Mouse (Mus musculus) liver, adult 2 months (tissue): ENCODE results near the gene Olfr624. TPM values are rescaled to one million over a fixed set of nuclear protein-coding genes. Genes with fewer than 3 reads are reported as not detected.

Experiments used
- DNase-seq: peaks from one replicate; pipeline ENCODE4 v3.0.0-alpha.2; 2011; ENCODE audit warnings: low read depth, low spot score; ENCODE audit errors: extremely low read depth
- H3K27ac ChIP-seq: fragments of 200-500 bp; replicated peaks from 2 replicates; pipeline ENCODE4 v1.5.1; 2012; ENCODE audit warnings: low read depth, mild to moderate bottlenecking, control low read depth, inconsistent platforms, low read length; ENCODE audit not compliant: insufficient read depth
- H3K27me3 ChIP-seq: fragments of 200-500 bp; 2 replicates; pipeline ENCODE4 v1.6.1; 2012; ENCODE audit warnings: mild to moderate bottlenecking, moderate library complexity, low read length, inconsistent platforms; ENCODE audit not compliant: control insufficient read depth, insufficient read depth
- H3K36me3 ChIP-seq: fragments of 200-500 bp; 2 replicates; pipeline ENCODE4 v1.6.1; 2012; ENCODE audit warnings: low read length, inconsistent platforms; ENCODE audit not compliant: control insufficient read depth, insufficient read depth
- H3K4me1 ChIP-seq: fragments of 200-500 bp; 2 replicates; pipeline ENCODE4 v1.6.1; 2011; ENCODE audit warnings: low read length; ENCODE audit not compliant: control insufficient read depth, insufficient read depth
- H3K4me3 ChIP-seq: fragments of 200-500 bp; 2 replicates; pipeline ENCODE4 v1.5.1; 2011; ENCODE audit warnings: low read depth, mild to moderate bottlenecking, control low read depth, low read length, moderate library complexity; ENCODE audit not compliant: insufficient read depth
- H3K79me2 ChIP-seq: fragments of 200-500 bp; 2 replicates; pipeline ENCODE4 v1.6.1; 2012; ENCODE audit warnings: inconsistent platforms, mild to moderate bottlenecking, low read length, moderate library complexity; ENCODE audit not compliant: control insufficient read depth, insufficient read depth
- H3K9ac ChIP-seq: fragments of 200-500 bp; 2 replicates; pipeline ENCODE4 v1.6.1; 2012; ENCODE audit warnings: low read depth, mild to moderate bottlenecking, control low read depth, inconsistent platforms, low read length
- CTCF ChIP-seq: fragments of 200-500 bp; IDR thresholded peaks from 2 replicates; pipeline ENCODE4 v1.5.1; 2011; ENCODE audit warnings: low read depth, low read length, control low read depth
- POLR2A ChIP-seq: fragments of 200-500 bp; IDR thresholded peaks from 2 replicates; pipeline ENCODE4 v1.6.1; 2011; ENCODE audit warnings: low read length, control low read depth; ENCODE audit not compliant: insufficient read depth; ENCODE audit errors: extremely low read depth
- WGBS: fragments of 180-500 bp; shearing (Covaris S2); methylation state at CpG from one replicate; pipeline ENCODE4 v1.1.7; 2018; 5-methylcytosine and 5-hydroxymethylcytosine counted together
- polyA plus RNA-seq: library from polyadenylated mRNA; depleted of rRNA; stranded (reverse); fragments of >200 nt; gene quantifications from 2 replicates; pipeline ENCODE4 v1.2.3, GENCODE M21; 2012; rRNA removed
- total RNA-seq: library from RNA; depleted of rRNA; stranded (reverse); fragments of >200 nt; gene quantifications from 2 replicates; pipeline ENCODE4 v1.2.3, GENCODE M21; 2014; rRNA removed

Olfr624 gene
- total and polyA plus RNA-seq, 2 experiments: under 0.01 TPM; not detected in 1

DNA sequence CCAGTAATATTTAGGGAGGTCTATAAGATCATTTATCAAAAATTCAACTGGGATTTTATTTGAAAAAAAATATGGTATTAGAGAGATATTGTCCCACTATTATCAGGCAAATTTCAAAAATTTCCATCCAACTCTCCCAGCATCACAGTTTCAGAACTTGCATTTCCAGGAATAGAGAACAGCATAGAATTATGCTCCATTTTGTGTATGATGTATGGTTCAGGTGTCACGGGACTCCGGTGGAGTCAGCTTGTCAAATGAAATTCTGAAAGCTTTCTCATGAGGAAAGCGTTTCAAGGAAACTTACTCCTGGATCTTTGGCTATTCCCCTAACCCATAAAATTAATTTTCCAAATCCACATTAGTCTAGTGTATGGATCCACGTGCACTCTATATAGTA is 26.9 kb downstream of the Olfr624 start:
- Histone ChIP-seq H3K27ac (no peak overlapping the region), H3K4me1 (no peaks in the 10 kb centered on the region), H3K9ac (no peak overlapping the region), H3K4me3 (no peak overlapping the region), H3K79me2 (no peaks in the 10 kb centered on the region), H3K27me3 (no peaks in the 10 kb centered on the region), H3K36me3 (no peaks in the 10 kb centered on the region)
- WGBS: 72% methylated on average over 4 of the region's 4 CpGs
- DNase-seq: no peak
- TF ChIP-seq CTCF (no peak), POLR2A (no peak)

DNA sequence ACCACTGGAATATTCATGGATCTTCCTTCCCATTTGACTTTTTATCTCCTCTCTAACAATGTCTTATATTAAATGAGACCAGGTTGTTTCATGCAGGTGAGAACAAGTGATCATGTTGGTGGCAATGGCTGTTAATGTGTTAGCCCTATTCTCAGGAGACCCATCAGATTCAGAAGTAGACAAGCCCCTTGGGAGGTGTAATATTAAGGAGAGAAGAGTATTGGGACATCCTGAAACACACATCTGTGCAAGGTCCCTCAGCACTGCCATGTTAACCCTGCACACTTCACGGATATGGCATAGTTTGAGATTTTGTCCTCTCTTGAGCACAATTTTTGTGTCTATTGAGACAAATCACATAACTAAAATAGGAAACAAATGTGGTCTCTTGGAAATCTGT is 28.4 kb downstream of the Olfr624 start, which contains the start of gene Olfr622:
Gene Olfr622 (minus strand): TSS at position 101 of the 400 bp plus-strand sequence.
- no peaks in the 10 kb centered on the region for H3K36me3 ChIP-seq
- no peaks in the 10 kb centered on the region for H3K4me1 ChIP-seq
- H3K4me3 ChIP-seq: no peak within 1 kb of the TSS
- H3K79me2 ChIP-seq: no peaks in the 10 kb centered on the region
- DNase-seq: no peak
- WGBS: 68% methylated on average over 1 of the region's 1 CpGs
- no peak within 1 kb of the TSS for H3K9ac ChIP-seq
- H3K27me3 ChIP-seq: no peaks in the 10 kb centered on the region
- TF ChIP-seq POLR2A: no peak
- no peak for TF ChIP-seq CTCF
- H3K27ac ChIP-seq: no peak within 1 kb of the TSS

DNA sequence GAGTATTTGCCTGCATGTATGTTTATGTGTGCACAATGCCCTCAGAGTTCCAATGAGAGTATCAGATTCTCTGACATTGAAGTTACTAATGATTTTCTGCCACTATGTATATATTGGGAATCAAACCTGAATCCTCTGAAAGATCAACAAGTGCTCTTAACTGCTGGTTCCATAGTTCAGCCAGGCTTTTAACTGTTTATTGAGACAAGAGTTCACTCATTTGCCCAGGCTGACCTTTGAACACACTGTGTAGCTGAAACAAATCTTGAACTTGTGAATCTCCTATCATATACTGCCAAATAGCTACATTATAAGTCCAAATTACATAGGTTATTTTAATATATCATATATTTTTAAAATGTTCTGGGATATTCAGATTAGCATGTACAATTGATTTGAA is 34.2 kb downstream of the Olfr624 start:
- no peak overlapping the region for H3K27ac ChIP-seq
- H3K36me3 ChIP-seq: no peaks in the 10 kb centered on the region
- no peak overlapping the region for H3K4me3 ChIP-seq
- H3K9ac ChIP-seq: no peak overlapping the region
- DNase-seq: peak; percentile 41
- no peaks in the 10 kb centered on the region for H3K79me2 ChIP-seq
- H3K27me3 ChIP-seq: no peaks in the 10 kb centered on the region
- TF ChIP-seq POLR2A (no peak), CTCF (no peak)
- no peaks in the 10 kb centered on the region for H3K4me1 ChIP-seq

Other genes with a start within 250 kb of the Olfr624 start
Only the 30 nearest of the 33 such genes appear.
- not detected in 2 replicates for gene Olfr606, start 222.1 kb downstream of the Olfr624 start, total RNA-seq
- not detected in 2 replicates for gene Olfr606, start 222.1 kb downstream of the Olfr624 start, polyA plus RNA-seq
- not detected in 2 replicates for gene Olfr607, start 207.0 kb downstream of the Olfr624 start, total RNA-seq
- gene Olfr607, start 207.0 kb downstream of the Olfr624 start, polyA plus RNA-seq: not detected in 2 replicates
- not detected in 2 replicates for gene Olfr608, start 201.3 kb downstream of the Olfr624 start, total RNA-seq
- not detected in 2 replicates for gene Olfr608, start 201.3 kb downstream of the Olfr624 start, polyA plus RNA-seq
- not detected in 2 replicates for gene Olfr609, start 173.1 kb downstream of the Olfr624 start, total RNA-seq
- gene Olfr609, start 173.1 kb downstream of the Olfr624 start, polyA plus RNA-seq: not detected in 2 replicates
- gene Olfr610, start 159.1 kb downstream of the Olfr624 start, total RNA-seq: not detected in 2 replicates
- gene Olfr610, start 159.1 kb downstream of the Olfr624 start, polyA plus RNA-seq: not detected in 2 replicates
- gene Olfr611, start 150.3 kb downstream of the Olfr624 start, total RNA-seq: not detected in 2 replicates
- not detected in 2 replicates for gene Olfr611, start 150.3 kb downstream of the Olfr624 start, polyA plus RNA-seq
- gene Olfr612, start 128.5 kb downstream of the Olfr624 start, total RNA-seq: not detected in 2 replicates
- gene Olfr612, start 128.5 kb downstream of the Olfr624 start, polyA plus RNA-seq: not detected in 2 replicates
- not detected in 2 replicates for gene Olfr613, start 123.1 kb downstream of the Olfr624 start, total RNA-seq
- gene Olfr613, start 123.1 kb downstream of the Olfr624 start, polyA plus RNA-seq: not detected in 2 replicates
- not detected in 2 replicates for gene Olfr615, start 115.1 kb downstream of the Olfr624 start, total RNA-seq
- not detected in 2 replicates for gene Olfr615, start 115.1 kb downstream of the Olfr624 start, polyA plus RNA-seq
- not detected in 2 replicates for gene Olfr616, start 102.0 kb downstream of the Olfr624 start, total RNA-seq
- gene Olfr616, start 102.0 kb downstream of the Olfr624 start, polyA plus RNA-seq: not detected in 2 replicates
- not detected in 2 replicates for gene Olfr617, start 98.1 kb downstream of the Olfr624 start, total RNA-seq
- not detected in 2 replicates for gene Olfr617, start 98.1 kb downstream of the Olfr624 start, polyA plus RNA-seq
- not detected in 2 replicates for gene Olfr618, start 81.1 kb downstream of the Olfr624 start, total RNA-seq
- not detected in 2 replicates for gene Olfr618, start 81.1 kb downstream of the Olfr624 start, polyA plus RNA-seq
- not detected in 2 replicates for gene Olfr619, start 70.6 kb downstream of the Olfr624 start, total RNA-seq
- gene Olfr619, start 70.6 kb downstream of the Olfr624 start, polyA plus RNA-seq: not detected in 2 replicates
- gene Olfr620, start 58.7 kb downstream of the Olfr624 start, total RNA-seq: not detected in 2 replicates
- gene Olfr620, start 58.7 kb downstream of the Olfr624 start, polyA plus RNA-seq: not detected in 2 replicates
- not detected in 2 replicates for gene Olfr622, start 28.5 kb downstream of the Olfr624 start, total RNA-seq
- not detected in 2 replicates for gene Olfr622, start 28.5 kb downstream of the Olfr624 start, polyA plus RNA-seq
- gene Olfr623, start 7.5 kb downstream of the Olfr624 start, total RNA-seq: not detected in 2 replicates
- not detected in 2 replicates for gene Olfr623, start 7.5 kb downstream of the Olfr624 start, polyA plus RNA-seq
- not detected in 2 replicates for gene Olfr625-ps1, start 11.5 kb upstream of the Olfr624 start, total RNA-seq
- gene Olfr625-ps1, start 11.5 kb upstream of the Olfr624 start, polyA plus RNA-seq: not detected in 2 replicates
- gene Olfr243, start 43.5 kb upstream of the Olfr624 start, total RNA-seq: not detected in 2 replicates
- not detected in 2 replicates for gene Olfr243, start 43.5 kb upstream of the Olfr624 start, polyA plus RNA-seq
- gene Olfr628, start 59.2 kb upstream of the Olfr624 start, total RNA-seq: not detected in 2 replicates
- not detected in 2 replicates for gene Olfr628, start 59.2 kb upstream of the Olfr624 start, polyA plus RNA-seq
- not detected in 2 replicates for gene Olfr629, start 73.8 kb upstream of the Olfr624 start, total RNA-seq
- gene Olfr629, start 73.8 kb upstream of the Olfr624 start, polyA plus RNA-seq: not detected in 2 replicates
- gene Olfr630, start 86.1 kb upstream of the Olfr624 start, total RNA-seq: not detected in 2 replicates
- not detected in 2 replicates for gene Olfr630, start 86.1 kb upstream of the Olfr624 start, polyA plus RNA-seq
- gene Olfr69, start 100.4 kb upstream of the Olfr624 start, total RNA-seq: not detected in 2 replicates
- not detected in 2 replicates for gene Olfr69, start 100.4 kb upstream of the Olfr624 start, polyA plus RNA-seq
- not detected in 2 replicates for gene Olfr68, start 108.5 kb upstream of the Olfr624 start, total RNA-seq
- gene Olfr68, start 108.5 kb upstream of the Olfr624 start, polyA plus RNA-seq: not detected in 2 replicates
- gene Olfr67, start 120.6 kb upstream of the Olfr624 start, total RNA-seq: not detected in 2 replicates
- gene Olfr67, start 120.6 kb upstream of the Olfr624 start, polyA plus RNA-seq: not detected in 2 replicates
- 116 and 144 TPM in 2 replicates for gene Hbb-bt, start 142.8 kb upstream of the Olfr624 start, total RNA-seq
- 56.2 and 75.5 TPM in 2 replicates for gene Hbb-bt, start 142.8 kb upstream of the Olfr624 start, polyA plus RNA-seq
- 760 and 1,100 TPM in 2 replicates for gene Hbb-bs, start 156.9 kb upstream of the Olfr624 start, total RNA-seq
- 551 and 848 TPM in 2 replicates for gene Hbb-bs, start 156.9 kb upstream of the Olfr624 start, polyA plus RNA-seq
- gene Hbb-bh2, start 169.3 kb upstream of the Olfr624 start, total RNA-seq: not detected in 2 replicates
- gene Hbb-bh2, start 169.3 kb upstream of the Olfr624 start, polyA plus RNA-seq: not detected in 2 replicates
- gene Hbb-bh1, start 172.0 kb upstream of the Olfr624 start, total RNA-seq: not detected in 2 replicates
- not detected in 2 replicates for gene Hbb-bh1, start 172.0 kb upstream of the Olfr624 start, polyA plus RNA-seq
- not detected in 2 replicates for gene Hbb-y, start 182.0 kb upstream of the Olfr624 start, total RNA-seq
- gene Hbb-y, start 182.0 kb upstream of the Olfr624 start, polyA plus RNA-seq: not detected in 2 replicates
- gene Olfr66, start 215.1 kb upstream of the Olfr624 start, total RNA-seq: not detected in 2 replicates
- not detected in 2 replicates for gene Olfr66, start 215.1 kb upstream of the Olfr624 start, polyA plus RNA-seq